ENCODE assay signal across 25 mouse cellular contexts in genomic region chr8:103830416-103830815, GRCm38 (mm10).
"Had no signal": no experiment of that assay in that cellular context is flagged by ENCODE, and none has a peak within 500 bp of the region (broad histone marks: within the 10 kb centered on the region; RNA-seq: fewer than 3 reads in every experiment).

No protein-coding gene starts in this region.

- H3K36me3 ChIP-seq: heart, embryonic 13.5 days; heart, embryonic 15.5 days; hindbrain, embryonic 13.5 days; hindbrain, embryonic 15.5 days; kidney, embryonic 15.5 days; limb, embryonic 13.5 days; limb, embryonic 15.5 days had no signal

- H3K27me3 ChIP-seq: heart, embryonic 13.5 days; heart, embryonic 15.5 days; hindbrain, embryonic 13.5 days; hindbrain, embryonic 15.5 days; kidney, embryonic 15.5 days; limb, embryonic 13.5 days; limb, embryonic 15.5 days had no signal

- H3K4me3 ChIP-seq: gastrocnemius, adult 2 months; heart, embryonic 13.5 days; heart, embryonic 15.5 days; hindbrain, embryonic 13.5 days; hindbrain, embryonic 15.5 days; kidney, embryonic 15.5 days; limb, embryonic 13.5 days; limb, embryonic 15.5 days had no signal

- H3K4me2 ChIP-seq: heart, embryonic 11.5 days; heart, embryonic 13.5 days; heart, embryonic 15.5 days; hindbrain, embryonic 13.5 days; hindbrain, embryonic 15.5 days; kidney, embryonic 15.5 days; limb, embryonic 13.5 days; limb, embryonic 15.5 days had no signal

- DNase-seq: gastrocnemius, adult 2 months; gastrocnemius, postnatal 10 days; gastrocnemius, postnatal 25 days; heart, adult 18-20 months; heart, postnatal 14 days; heart, postnatal 36 days; kidney, adult 11 months; kidney, adult 2 months; kidney, adult 9 months; kidney, postnatal 14 days; kidney, postnatal 36 days; layer of hippocampus, adult 9-11 months; layer of hippocampus, postnatal 36 days; left cerebral cortex, postnatal 4 days had no signal

- H3K4me1 ChIP-seq: heart, embryonic 15.5 days; hindbrain, embryonic 13.5 days; hindbrain, embryonic 15.5 days; kidney, embryonic 15.5 days had no signal

- H3K9ac ChIP-seq: heart, embryonic 13.5 days; heart, embryonic 15.5 days; hindbrain, embryonic 13.5 days; hindbrain, embryonic 15.5 days; kidney, embryonic 15.5 days; limb, embryonic 13.5 days; limb, embryonic 15.5 days had no signal

- ATAC-seq: hindbrain, postnatal 0 days; intestine, embryonic 16.5 days had no signal

- H3K27ac ChIP-seq: gastrocnemius, adult 2 months; heart, embryonic 13.5 days; heart, embryonic 15.5 days; hindbrain, embryonic 13.5 days; hindbrain, embryonic 15.5 days; hindbrain, postnatal 0 days; kidney, embryonic 15.5 days; kidney, postnatal 0 days; limb, embryonic 13.5 days; limb, embryonic 15.5 days had no signal

- H3K9me3 ChIP-seq: heart, embryonic 13.5 days; heart, embryonic 15.5 days; hindbrain, embryonic 13.5 days; hindbrain, embryonic 15.5 days; kidney, embryonic 15.5 days; limb, embryonic 13.5 days; limb, embryonic 15.5 days had no signal
